Comparison of ENCODE assay signal across 10 mouse cellular contexts in genomic region chr5:30762815-30763510, GRCm38 (mm10). TPM values are rescaled to one million over a fixed set of nuclear protein-coding genes. Genes with fewer than 3 reads are reported as not detected.
DNase-seq lines count a peak whose midpoint lies in the region; ATAC-seq and TF ChIP-seq lines count a peak whose summit lies in the region.
"Had no signal": no experiment of that assay in that cellular context is flagged by ENCODE, and none has a peak within 500 bp of the region (broad histone marks: within the 10 kb centered on the region; RNA-seq: fewer than 3 reads in every experiment).

No protein-coding gene starts in this region.

- 0 out of 2 replicates have a peak, but pooled peaks cover 3% of the 10 kb centered on the region for H3K27me3 ChIP-seq in heart, embryonic 13.5 days (replicated peaks)
- no peaks in the 10 kb centered on the region for H3K27me3 ChIP-seq in hindbrain, embryonic 15.5 days
- H3K27me3 ChIP-seq in midbrain, postnatal 0 days (ENCODE audit: insufficient read depth, low read length), result no peaks in the 10 kb centered on the region
- H3K27me3 ChIP-seq in kidney, embryonic 14.5 days (ENCODE audit: control insufficient read depth, insufficient read depth, low read length), result no peaks in the 10 kb centered on the region
- H3K27me3 ChIP-seq: embryonic facial prominence, embryonic 12.5 days; lung, embryonic 15.5 days had no signal

- H3K4me2 ChIP-seq in heart, embryonic 13.5 days, result no peak overlapping the region
- peak overlapping the region; percentile 36 for H3K4me2 ChIP-seq in hindbrain, embryonic 15.5 days
- H3K4me2 ChIP-seq in midbrain, postnatal 0 days (ENCODE audit: low read depth, low read length, poor library complexity, severe bottlenecking), result peak overlapping the region; percentile 32
- no peak overlapping the region for H3K4me2 ChIP-seq in kidney, embryonic 14.5 days (replicated peaks; ENCODE audit: low read depth, low read length)
- H3K4me2 ChIP-seq: embryonic facial prominence, embryonic 12.5 days; lung, embryonic 15.5 days had no signal

- no peaks in the 10 kb centered on the region for H3K9me3 ChIP-seq in heart, embryonic 13.5 days
- H3K9me3 ChIP-seq in hindbrain, embryonic 15.5 days, result no peaks in the 10 kb centered on the region
- H3K9me3 ChIP-seq in midbrain, postnatal 0 days (ENCODE audit: low read length), result no peaks in the 10 kb centered on the region
- H3K9me3 ChIP-seq in kidney, embryonic 14.5 days (ENCODE audit: control insufficient read depth, low read length), result no peaks in the 10 kb centered on the region
- H3K9me3 ChIP-seq: embryonic facial prominence, embryonic 12.5 days; lung, embryonic 15.5 days had no signal

- H3K9ac ChIP-seq in heart, embryonic 13.5 days, result peak overlapping the region; percentile 25; the same call in 1 of the 2 replicates
- H3K9ac ChIP-seq in hindbrain, embryonic 15.5 days, result peak overlapping the region; percentile 26; the same call in 1 of the 2 replicates
- 0 out of 2 replicates have a peak overlapping the region, but pooled peaks have one; percentile 8 for H3K9ac ChIP-seq in midbrain, postnatal 0 days (replicated peaks; ENCODE audit: low read length, poor library complexity, severe bottlenecking)
- H3K9ac ChIP-seq in kidney, embryonic 14.5 days (ENCODE audit: low read depth, low read length), result no peak overlapping the region
- H3K9ac ChIP-seq: embryonic facial prominence, embryonic 12.5 days; lung, embryonic 15.5 days had no signal

- no peak overlapping the region for H3K4me3 ChIP-seq in heart, embryonic 13.5 days
- H3K4me3 ChIP-seq in hindbrain, embryonic 15.5 days, result no peak overlapping the region
- no peak overlapping the region for H3K4me3 ChIP-seq in midbrain, postnatal 0 days (ENCODE audit: low read depth, low read length)
- H3K4me3 ChIP-seq in kidney, embryonic 14.5 days (ENCODE audit: low read length), result no peak overlapping the region
- H3K4me3 ChIP-seq: embryonic facial prominence, embryonic 12.5 days; lung, embryonic 15.5 days had no signal

- ATAC-seq in heart, embryonic 13.5 days (ENCODE audit: extremely low read depth, insufficient number of reproducible peaks, low FRiP score, low TSS enrichment), result no peak
- peak; percentile 88 for ATAC-seq in hindbrain, embryonic 15.5 days (ENCODE audit: low FRiP score, low read depth)
- peak; percentile 88 for ATAC-seq in midbrain, postnatal 0 days (ENCODE audit: low FRiP score)
- no peak for ATAC-seq in megakaryocyte progenitor cell, adult 5-6 weeks (replicated peaks; ENCODE audit: poor library complexity)
- no peak for ATAC-seq in kidney, embryonic 14.5 days (ENCODE audit: low FRiP score, low TSS enrichment)

- H3K36me3 ChIP-seq in heart, embryonic 13.5 days, result no peaks in the 10 kb centered on the region
- H3K36me3 ChIP-seq in hindbrain, embryonic 15.5 days, result 0 out of 2 replicates have a peak, but pooled peaks cover 4% of the 10 kb centered on the region
- 0 out of 2 replicates have a peak, but pooled peaks cover 2% of the 10 kb centered on the region for H3K36me3 ChIP-seq in midbrain, postnatal 0 days (ENCODE audit: insufficient read depth, low read length)
- H3K36me3 ChIP-seq in kidney, embryonic 14.5 days (ENCODE audit: control insufficient read depth, insufficient read depth, low read length), result no peaks in the 10 kb centered on the region
- H3K36me3 ChIP-seq: embryonic facial prominence, embryonic 12.5 days; lung, embryonic 15.5 days had no signal

- intact Hi-C loops in heart, postnatal 25 days (cut with DNase I), result no loop called here

- H3K4me1 ChIP-seq in heart, embryonic 13.5 days, result peaks cover 26% of the 10 kb centered on the region
- peaks cover 56% of the 10 kb centered on the region for H3K4me1 ChIP-seq in hindbrain, embryonic 15.5 days (replicated peaks)
- H3K4me1 ChIP-seq in midbrain, postnatal 0 days (ENCODE audit: insufficient read depth, low read length), result peaks cover 21% of the 10 kb centered on the region
- H3K4me1 ChIP-seq in kidney, embryonic 14.5 days (ENCODE audit: control insufficient read depth, insufficient read depth, low read length), result no peaks in the 10 kb centered on the region

- DNase-seq in heart, postnatal 25 days (ENCODE audit: low spot score), result no peak
- peak; percentile 63 for DNase-seq in embryo, embryonic 10.5 days (ENCODE audit: low spot score)
- DNase-seq in midbrain, postnatal 0 days (ENCODE audit: low spot score), result peak; percentile 81
- DNase-seq in B cell, adult 2 months, result no peak

- no peak for TF ChIP-seq CTCF in midbrain, postnatal 0 days (IDR thresholded peaks at IDR 0.05)

- 68% methylated on average over 14 of the region's 14 CpGs for WGBS in heart, embryonic 13.5 days
- WGBS in hindbrain, embryonic 15.5 days, result 15% methylated on average over 14 of the region's 14 CpGs
- WGBS in midbrain, postnatal 0 days, result 14% methylated on average over 14 of the region's 14 CpGs
- WGBS in kidney, embryonic 14.5 days, result 85% methylated on average over 14 of the region's 14 CpGs

- H3K27ac ChIP-seq in heart, embryonic 13.5 days (replicated peaks), result no peak overlapping the region
- H3K27ac ChIP-seq in hindbrain, embryonic 15.5 days (replicated peaks), result peak overlapping the region; percentile 86
- peak overlapping the region; percentile 86 for H3K27ac ChIP-seq in midbrain, postnatal 0 days (ENCODE audit: low read depth, low read length)
- H3K27ac ChIP-seq in kidney, embryonic 14.5 days (ENCODE audit: low read depth, low read length), result no peak overlapping the region
- H3K27ac ChIP-seq: embryonic facial prominence, embryonic 12.5 days; lung, embryonic 15.5 days had no signal

RNA-seq across cellular contexts. Expression of gene Mapre3, which starts 51.5 kb away (rescaled TPM):
- polyA plus RNA-seq in heart, embryonic 13.5 days (2015; fragmentation: Nextera tagmentation; extraction: Ambion mirVana), result 16.1 and 16.4 TPM in 2 replicates
- total RNA-seq in heart, postnatal 25 days (2021), result 10 to 100 TPM; 31.1 to 32.4 TPM
- polyA plus RNA-seq in hindbrain, embryonic 15.5 days (2015; fragmentation: Nextera tagmentation; extraction: Ambion mirVana), result 138 and 157 TPM in 2 replicates
- 105 and 112 TPM in 2 replicates for total RNA-seq in midbrain, postnatal 0 days (2014; rRNA removed)
- 172 and 175 TPM in 2 replicates for polyA plus RNA-seq in midbrain, postnatal 0 days (2015; fragmentation: Nextera tagmentation; extraction: Ambion mirVana)
- total RNA-seq in megakaryocyte progenitor cell, adult 5-6 weeks (2015), result 0.27 TPM in 1 of 2 replicates, not detected in the other
- total RNA-seq in megakaryocyte progenitor cell, adult 5-6 weeks (2017), result not detected in 2 replicates
- 13.6 and 19.3 TPM in 2 replicates for polyA plus RNA-seq in kidney, embryonic 14.5 days (2014; fragmentation: Nextera tagmentation; extraction: Ambion mirVana)

RNA-seq across cellular contexts. Expression of gene Dpysl5, which starts 51.6 kb away (rescaled TPM):
- polyA plus RNA-seq in heart, embryonic 13.5 days (2015; fragmentation: Nextera tagmentation; extraction: Ambion mirVana), result 2.4 and 3.8 TPM in 2 replicates
- total RNA-seq in heart, postnatal 25 days (2021), result under 1 TPM; 0.29 to 0.45 TPM
- polyA plus RNA-seq in hindbrain, embryonic 15.5 days (2015; fragmentation: Nextera tagmentation; extraction: Ambion mirVana), result 208 and 265 TPM in 2 replicates
- total RNA-seq in midbrain, postnatal 0 days (2014; rRNA removed), result 334 and 374 TPM in 2 replicates
- polyA plus RNA-seq in midbrain, postnatal 0 days (2015; fragmentation: Nextera tagmentation; extraction: Ambion mirVana), result 232 and 234 TPM in 2 replicates
- not detected in 2 replicates for total RNA-seq in megakaryocyte progenitor cell, adult 5-6 weeks (2015)
- total RNA-seq in megakaryocyte progenitor cell, adult 5-6 weeks (2017), result not detected in 2 replicates
- polyA plus RNA-seq in kidney, embryonic 14.5 days (2014; fragmentation: Nextera tagmentation; extraction: Ambion mirVana), result 3.8 and 7.2 TPM in 2 replicates

Comparison
In these comparisons a context has a peak if more than half of its experiments do, and no peak if none do; other contexts are left out.
1. ATAC-seq: peak in hindbrain, embryonic 15.5 days (single experiment) and midbrain, postnatal 0 days (single experiment); none in heart, embryonic 13.5 days (single experiment), megakaryocyte progenitor cell, adult 5-6 weeks (single experiment) and kidney, embryonic 14.5 days (single experiment).
2. H3K27ac ChIP-seq: peak in hindbrain, embryonic 15.5 days (single experiment) and midbrain, postnatal 0 days (single experiment); none in heart, embryonic 13.5 days (single experiment) and kidney, embryonic 14.5 days (single experiment).
3. H3K4me2 ChIP-seq: peak in hindbrain, embryonic 15.5 days (single experiment) and midbrain, postnatal 0 days (single experiment); none in heart, embryonic 13.5 days (single experiment) and kidney, embryonic 14.5 days (single experiment).
4. DNase-seq: peak in embryo, embryonic 10.5 days (single experiment) and midbrain, postnatal 0 days (single experiment); none in heart, postnatal 25 days (single experiment) and B cell, adult 2 months (0 of 2).
5. RNA of gene Dpysl5, which starts 51.6 kb away (polyA plus RNA-seq): 208 to 265 TPM in hindbrain, embryonic 15.5 days and 232 to 234 TPM in midbrain, postnatal 0 days; 3.8 to 7.2 TPM in kidney, embryonic 14.5 days and 2.4 to 3.8 TPM in heart, embryonic 13.5 days; every median in the first group is over 10 times any median in the second.